ENCODE assay signal across 11 mouse cellular contexts in genomic region chr7:79316069-79316695, GRCm38 (mm10). TPM values are rescaled to one million over a fixed set of nuclear protein-coding genes. Genes with fewer than 3 reads are reported as not detected.
DNase-seq lines count a peak whose midpoint lies in the region; ATAC-seq and TF ChIP-seq lines count a peak whose summit lies in the region.
"Had no signal": no experiment of that assay in that cellular context is flagged by ENCODE, and none has a peak within 500 bp of the region (broad histone marks: within the 10 kb centered on the region; RNA-seq: fewer than 3 reads in every experiment).

No protein-coding gene starts in this region.

- no peaks in the 10 kb centered on the region for H3K27me3 ChIP-seq in forebrain, embryonic 13.5 days
- no peaks in the 10 kb centered on the region for H3K27me3 ChIP-seq in forebrain, embryonic 11.5 days (ENCODE audit: control insufficient read depth, insufficient read depth, low read length)
- H3K27me3 ChIP-seq in lung, embryonic 16.5 days (ENCODE audit: control insufficient read depth, insufficient read depth, low read depth, low read length): no peaks in the 10 kb centered on the region
- no peaks in the 10 kb centered on the region for H3K27me3 ChIP-seq in limb, embryonic 12.5 days
- H3K27me3 ChIP-seq in stomach, postnatal 0 days (ENCODE audit: control insufficient read depth, insufficient read depth, low read length): no peaks in the 10 kb centered on the region
- H3K27me3 ChIP-seq: heart, embryonic 15.5 days had no signal

- no peak overlapping the region for H3K9ac ChIP-seq in forebrain, embryonic 13.5 days
- H3K9ac ChIP-seq in forebrain, embryonic 11.5 days (ENCODE audit: low read length): no peak overlapping the region
- H3K9ac ChIP-seq in lung, embryonic 16.5 days (ENCODE audit: low read length): peak overlapping the region; percentile 23; the same call in 1 of the 2 replicates
- H3K9ac ChIP-seq in limb, embryonic 12.5 days (replicated peaks): no peak overlapping the region
- no peak overlapping the region for H3K9ac ChIP-seq in stomach, postnatal 0 days (ENCODE audit: low read length)
- H3K9ac ChIP-seq: heart, embryonic 15.5 days had no signal

- no peaks in the 10 kb centered on the region for H3K36me3 ChIP-seq in forebrain, embryonic 13.5 days (ENCODE audit: poor library complexity, severe bottlenecking)
- no peaks in the 10 kb centered on the region for H3K36me3 ChIP-seq in forebrain, embryonic 11.5 days (ENCODE audit: control insufficient read depth, insufficient read depth, low read length)
- no peaks in the 10 kb centered on the region for H3K36me3 ChIP-seq in lung, embryonic 16.5 days (ENCODE audit: control insufficient read depth, insufficient read depth, low read length)
- no peaks in the 10 kb centered on the region for H3K36me3 ChIP-seq in limb, embryonic 12.5 days
- no peaks in the 10 kb centered on the region for H3K36me3 ChIP-seq in stomach, postnatal 0 days (ENCODE audit: control insufficient read depth, insufficient read depth, low read length)
- H3K36me3 ChIP-seq: heart, embryonic 15.5 days had no signal

- 15% methylated on average over 10 of the region's 10 CpGs for WGBS in forebrain, embryonic 13.5 days
- 20% methylated on average over 10 of the region's 10 CpGs for WGBS in forebrain, embryonic 11.5 days
- WGBS in lung, embryonic 16.5 days: 22% methylated on average over 10 of the region's 10 CpGs
- 26% methylated on average over 10 of the region's 10 CpGs for WGBS in lung, adult 2 months
- 14% methylated on average over 10 of the region's 10 CpGs for WGBS in limb, embryonic 12.5 days
- 26% methylated on average over 10 of the region's 10 CpGs for WGBS in stomach, postnatal 0 days

- H3K27ac ChIP-seq in forebrain, embryonic 13.5 days: peak overlapping the region; percentile 54
- H3K27ac ChIP-seq in forebrain, embryonic 11.5 days (ENCODE audit: low read depth, low read length): no peak overlapping the region
- peak overlapping the region; percentile 63 for H3K27ac ChIP-seq in lung, embryonic 16.5 days (ENCODE audit: low read length)
- H3K27ac ChIP-seq in limb, embryonic 12.5 days: peak overlapping the region; percentile 32; the same call in 1 of the 2 replicates
- peak overlapping the region; percentile 81 for H3K27ac ChIP-seq in stomach, postnatal 0 days (replicated peaks)
- H3K27ac ChIP-seq: heart, embryonic 15.5 days had no signal

- no peak for TF ChIP-seq EP300 in stomach, postnatal 0 days (optimal IDR thresholded peaks at IDR 0.05)

- peaks cover 63% of the 10 kb centered on the region for H3K4me1 ChIP-seq in forebrain, embryonic 13.5 days
- H3K4me1 ChIP-seq in forebrain, embryonic 11.5 days (replicated peaks; ENCODE audit: control insufficient read depth, insufficient read depth, low read length): peaks cover 22% of the 10 kb centered on the region; the same call in 1 of the 2 replicates
- peaks cover 35% of the 10 kb centered on the region for H3K4me1 ChIP-seq in lung, embryonic 16.5 days (replicated peaks; ENCODE audit: control insufficient read depth, insufficient read depth, low read length)
- H3K4me1 ChIP-seq in lung, adult 2 months (ENCODE audit: control insufficient read depth, insufficient read depth, low read length): peaks cover 51% of the 10 kb centered on the region
- H3K4me1 ChIP-seq in limb, embryonic 12.5 days (replicated peaks): peaks cover 64% of the 10 kb centered on the region
- H3K4me1 ChIP-seq in stomach, postnatal 0 days (replicated peaks; ENCODE audit: control insufficient read depth, insufficient read depth): peaks cover 17% of the 10 kb centered on the region

- no peak for DNase-seq in forebrain, embryonic 11.5 days (ENCODE audit: low spot score)
- no peak for DNase-seq in lung, adult 2 months
- DNase-seq in stomach, postnatal 0 days (ENCODE audit: low spot score): no peak
- no peak for DNase-seq in layer of hippocampus, adult 18-20 months (ENCODE audit: low spot score in 2 of 2)
- no peak for DNase-seq in cerebellum, adult 9-11 months
- DNase-seq: adrenal gland, postnatal 36 days; cerebellum, adult 8-10 months had no signal

- ATAC-seq in forebrain, embryonic 13.5 days: no peak
- no peak for ATAC-seq in forebrain, embryonic 11.5 days (replicated peaks; ENCODE audit: low FRiP score)
- ATAC-seq in lung, embryonic 16.5 days (ENCODE audit: low read depth): no peak
- no peak for ATAC-seq in limb, embryonic 12.5 days (ENCODE audit: insufficient number of reproducible peaks, insufficient read depth, low FRiP score, low TSS enrichment, low read depth)
- ATAC-seq in stomach, postnatal 0 days (ENCODE audit: low FRiP score, low TSS enrichment): peak; percentile 27; the same call in 1 of the 2 replicates

- no peak for TF ChIP-seq CTCF in lung, adult 2 months (IDR thresholded peaks at IDR 0.05; ENCODE audit: insufficient read depth, low read length)
- no peak for TF ChIP-seq CTCF in stomach, postnatal 0 days (IDR thresholded peaks at IDR 0.05; ENCODE audit: low read depth)

- H3K9me3 ChIP-seq in forebrain, embryonic 13.5 days (replicated peaks): no peaks in the 10 kb centered on the region
- H3K9me3 ChIP-seq in forebrain, embryonic 11.5 days (ENCODE audit: control insufficient read depth, low read length): no peaks in the 10 kb centered on the region
- no peaks in the 10 kb centered on the region for H3K9me3 ChIP-seq in lung, embryonic 16.5 days (ENCODE audit: control insufficient read depth, low read length)
- no peaks in the 10 kb centered on the region for H3K9me3 ChIP-seq in limb, embryonic 12.5 days
- no peaks in the 10 kb centered on the region for H3K9me3 ChIP-seq in stomach, postnatal 0 days (ENCODE audit: control insufficient read depth, low read length)
- H3K9me3 ChIP-seq: heart, embryonic 15.5 days had no signal

- no peak overlapping the region for H3K4me3 ChIP-seq in forebrain, embryonic 13.5 days
- H3K4me3 ChIP-seq in forebrain, embryonic 11.5 days (ENCODE audit: low read depth, low read length): no peak overlapping the region
- no peak overlapping the region for H3K4me3 ChIP-seq in lung, embryonic 16.5 days (ENCODE audit: low read length)
- no peak overlapping the region for H3K4me3 ChIP-seq in lung, adult 2 months (replicated peaks; ENCODE audit: extremely low read depth, low read depth, low read length)
- H3K4me3 ChIP-seq in limb, embryonic 12.5 days (replicated peaks): no peak overlapping the region
- no peak overlapping the region for H3K4me3 ChIP-seq in stomach, postnatal 0 days (ENCODE audit: low read depth, low read length)
- H3K4me3 ChIP-seq: heart, embryonic 15.5 days had no signal

- TF ChIP-seq POLR2A in lung, adult 2 months (IDR thresholded peaks at IDR 0.05; ENCODE audit: borderline replicate concordance, extremely low read depth, low read depth, low read length): no peak

- no peak overlapping the region for H3K4me2 ChIP-seq in forebrain, embryonic 13.5 days
- H3K4me2 ChIP-seq in forebrain, embryonic 11.5 days (ENCODE audit: low read depth, low read length, severe bottlenecking): no peak overlapping the region
- no peak overlapping the region for H3K4me2 ChIP-seq in lung, embryonic 16.5 days (ENCODE audit: low read depth, low read length)
- H3K4me2 ChIP-seq in limb, embryonic 12.5 days: no peak overlapping the region
- 0 out of 2 replicates have a peak overlapping the region, but pooled peaks have one; percentile 8 for H3K4me2 ChIP-seq in stomach, postnatal 0 days (replicated peaks; ENCODE audit: low read depth)
- H3K4me2 ChIP-seq: heart, embryonic 15.5 days had no signal

RNA-seq across cellular contexts. Expression of gene Abhd2, which starts 43.2 kb away (rescaled TPM):
- 16.9 and 17.3 TPM in 2 replicates for polyA plus RNA-seq in forebrain, embryonic 13.5 days (2015; fragmentation: Nextera tagmentation; extraction: Ambion mirVana)
- 13.2 and 14.1 TPM in 2 replicates for polyA plus RNA-seq in forebrain, embryonic 11.5 days (2014; fragmentation: Nextera tagmentation; extraction: Ambion mirVana)
- 22.8 and 24.9 TPM in 2 replicates for polyA plus RNA-seq in lung, embryonic 16.5 days (2015; fragmentation: Nextera tagmentation; extraction: Ambion mirVana)
- 53.1 and 64.0 TPM in 2 replicates for polyA plus RNA-seq in lung, adult 2 months (2012; rRNA removed)
- 8.2 and 8.5 TPM in 2 replicates for polyA plus RNA-seq in limb, embryonic 12.5 days (2016; fragmentation: Nextera tagmentation; extraction: Ambion mirVana)
- polyA plus RNA-seq in stomach, postnatal 0 days (2015; fragmentation: Nextera tagmentation; extraction: Ambion mirVana): 24.6 and 27.5 TPM in 2 replicates
- total RNA-seq in layer of hippocampus, adult 18-20 months (2021): 10 to 100 TPM; 62.0 to 65.6 TPM
